Mouse (Mus musculus) liver, embryonic 16.5 days (tissue): ENCODE measurements at regions not wholly inside any gene's neighbourhood (a gene's known extent, or its start where the extent isn't known, plus 50 kb on each side); places are given as distances from the start of the nearest gene placed in this dataset.

Experiments
- ATAC-seq: fragments of 200-750 bp; cut with Nextera tagmentation; 2 replicates; pipeline ENCODE4 v1.8.0; 2017; ENCODE audit warnings: low read depth, mild to moderate bottlenecking, moderate number of reproducible peaks, moderate library complexity
- H3K27ac ChIP-seq: fragments of 300-500 bp; sonication (generic); 2 replicates; pipeline ENCODE4 v1.5.1; 2014; ENCODE audit warnings: mild to moderate bottlenecking, low read length
- H3K27me3 ChIP-seq: fragments of 300-500 bp; sonication (generic); 2 replicates; pipeline ENCODE4 v1.6.1; 2014; ENCODE audit warnings: low read depth, low read length, mixed read lengths; ENCODE audit not compliant: control insufficient read depth, insufficient read depth
- H3K36me3 ChIP-seq: fragments of 300-500 bp; sonication (generic); 2 replicates; pipeline ENCODE4 v1.6.1; 2014; ENCODE audit warnings: mild to moderate bottlenecking; ENCODE audit not compliant: control insufficient read depth, insufficient read depth
- H3K4me1 ChIP-seq: fragments of 300-500 bp; sonication (generic); 2 replicates; pipeline ENCODE4 v1.6.1; 2014; ENCODE audit warnings: low read depth, low read length, mixed read lengths; ENCODE audit not compliant: control insufficient read depth
- H3K4me2 ChIP-seq: fragments of 300-500 bp; sonication (generic); 2 replicates; pipeline ENCODE4 v1.6.1; 2014; ENCODE audit warnings: low read depth, low read length, mixed read lengths
- H3K4me3 ChIP-seq: fragments of 300-500 bp; sonication (generic); 2 replicates; pipeline ENCODE4 v1.5.1; 2014; ENCODE audit warnings: low read depth, mild to moderate bottlenecking, low read length
- H3K9ac ChIP-seq: fragments of 300-500 bp; sonication (generic); 2 replicates; pipeline ENCODE4 v1.6.1; 2014; ENCODE audit warnings: low read depth, low read length
- H3K9me3 ChIP-seq: fragments of 300-500 bp; sonication (generic); replicated peaks from 2 replicates; pipeline ENCODE4 v1.6.1; 2016; ENCODE audit warnings: low read length; ENCODE audit not compliant: control insufficient read depth
- WGBS: fragments of 180-500 bp; shearing (Covaris S2); extraction: QIAGEN DNeasy Blood & Tissue Kit; methylation state at CpG from one replicate; pipeline ENCODE4 v1.1.7; 2014; ENCODE audit not compliant: insufficient replicate concordance; 5-methylcytosine and 5-hydroxymethylcytosine counted together

- WGBS = 13% methylated on average over 18 of the region's 18 CpGs
Measured at GRCm38 (mm10) chr17:87571345-87571932, 64.3 kb upstream of the Epcam start.

GRCm38 (mm10) chr17:87583575-87583974 lies 52.2 kb upstream of the Epcam start:
- no peak overlapping the region for H3K4me3 ChIP-seq
- ATAC-seq = no peak
- H3K4me1 ChIP-seq = no peaks in the 10 kb centered on the region
- no peaks in the 10 kb centered on the region for H3K36me3 ChIP-seq
- no peaks in the 10 kb centered on the region for H3K9me3 ChIP-seq
- H3K9ac ChIP-seq = no peak overlapping the region
- no peak overlapping the region for H3K4me2 ChIP-seq
- 41% methylated on average over 6 of the region's 6 CpGs for WGBS
- H3K27ac ChIP-seq = no peak overlapping the region
- no peaks in the 10 kb centered on the region for H3K27me3 ChIP-seq

More at GRCm38 (mm10) chr17:87571345-87571932, 64.3 kb upstream of the Epcam start:
- Histone ChIP-seq H3K9ac (no peak overlapping the region), H3K9me3 (no peaks in the 10 kb centered on the region), H3K27ac (no peak overlapping the region), H3K27me3 (no peaks in the 10 kb centered on the region), H3K36me3 (no peaks in the 10 kb centered on the region), H3K4me3 (peak overlapping the region; percentile 3; the same call in 1 of the 2 replicates), H3K4me1 (peaks cover 7% of the 10 kb centered on the region), H3K4me2 (peak overlapping the region; percentile 39)
- ATAC-seq = peak; percentile 64

GRCm38 (mm10) chr17:87585355-87585754 lies 50.4 kb upstream of the Epcam start:
- no peak overlapping the region for H3K4me3 ChIP-seq
- H3K27me3 ChIP-seq = no peaks in the 10 kb centered on the region
- no peaks in the 10 kb centered on the region for H3K4me1 ChIP-seq
- no peak for ATAC-seq
- no peak overlapping the region for H3K27ac ChIP-seq
- H3K9ac ChIP-seq = no peak overlapping the region
- H3K36me3 ChIP-seq = no peaks in the 10 kb centered on the region
- H3K9me3 ChIP-seq = no peaks in the 10 kb centered on the region
- H3K4me2 ChIP-seq = no peak overlapping the region
- 56% methylated on average over 6 of the region's 6 CpGs for WGBS
